Mouse (Mus musculus) hindbrain, embryonic 15.5 days (tissue): Measurements from ENCODE around the gene Chd6. TPM values are rescaled to one million over a fixed set of nuclear protein-coding genes. Genes with fewer than 3 reads are reported as not detected.

Experiments
- ATAC-seq: fragments of 200-750 bp; cut with Nextera tagmentation; 2 replicates; pipeline ENCODE4 v1.8.0; 2017; ENCODE audit warnings: low read depth, moderate number of reproducible peaks, moderate TSS enrichment; ENCODE audit not compliant: low FRiP score
- H3K27ac ChIP-seq: fragments of 300-500 bp; sonication (generic); replicated peaks from 2 replicates; pipeline ENCODE4 v1.5.1; 2015; ENCODE audit warnings: mild to moderate bottlenecking, inconsistent platforms
- H3K27me3 ChIP-seq: fragments of 300-500 bp; sonication (generic); 2 replicates; pipeline ENCODE4 v1.6.1; 2015; ENCODE audit warnings: control low read depth, inconsistent platforms
- H3K36me3 ChIP-seq: fragments of 300-500 bp; sonication (generic); 2 replicates; pipeline ENCODE4 v1.6.1; 2015; ENCODE audit warnings: control low read depth, inconsistent platforms
- H3K4me1 ChIP-seq: fragments of 300-500 bp; sonication (generic); replicated peaks from 2 replicates; pipeline ENCODE4 v1.6.1; 2015; ENCODE audit warnings: control low read depth, inconsistent platforms
- H3K4me2 ChIP-seq: fragments of 300-500 bp; sonication (generic); 2 replicates; pipeline ENCODE4 v1.6.1; 2015; ENCODE audit warnings: moderate library complexity, mild to moderate bottlenecking, inconsistent platforms
- H3K4me3 ChIP-seq: fragments of 300-500 bp; sonication (generic); 2 replicates; pipeline ENCODE4 v1.5.1; 2015; ENCODE audit warnings: mild to moderate bottlenecking, inconsistent platforms
- H3K9ac ChIP-seq: fragments of 300-500 bp; sonication (generic); 2 replicates; pipeline ENCODE4 v1.6.1; 2015; ENCODE audit warnings: inconsistent platforms
- H3K9me3 ChIP-seq: fragments of 300-500 bp; sonication (generic); 2 replicates; pipeline ENCODE4 v1.6.1; 2016; ENCODE audit warnings: control low read depth, inconsistent platforms
- WGBS: fragments of 180-500 bp; shearing (Covaris S2); methylation state at CpG from one replicate; pipeline ENCODE4 v1.1.7; 2015; 5-methylcytosine and 5-hydroxymethylcytosine counted together
- polyA plus RNA-seq: library from polyadenylated mRNA; unstranded; fragments of >200 nt; fragmentation: Nextera tagmentation; extraction: Ambion mirVana; gene quantifications from 2 replicates; pipeline ENCODE4 v1.2.1, GENCODE M21; 2015

Chd6 gene
- polyA plus RNA-seq, 1 experiment from 2014 or later, result 33.9 TPM

DNA sequence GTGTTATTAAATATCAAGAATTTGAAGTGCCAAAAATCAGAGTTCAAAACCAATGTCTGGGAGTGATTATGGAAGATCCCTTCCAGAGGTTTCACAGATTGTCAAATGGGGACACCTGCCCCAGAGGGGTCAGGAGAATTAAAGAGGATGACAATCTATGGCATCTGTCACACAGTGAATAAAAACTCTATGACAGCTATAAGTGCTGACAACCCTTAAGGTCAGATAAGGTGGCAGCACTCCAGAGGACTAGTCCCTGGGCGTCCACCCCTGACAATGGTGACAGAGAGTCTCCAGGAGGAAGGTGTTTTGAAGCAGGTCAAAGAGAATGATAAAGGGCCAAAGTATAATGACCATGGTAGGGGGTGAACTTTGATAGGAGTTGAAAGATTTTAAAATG lies 44.0 kb downstream of the Chd6 start:
- 73% methylated on average over 1 of the region's 1 CpGs for WGBS
- H3K27ac ChIP-seq, result no peak overlapping the region

DNA sequence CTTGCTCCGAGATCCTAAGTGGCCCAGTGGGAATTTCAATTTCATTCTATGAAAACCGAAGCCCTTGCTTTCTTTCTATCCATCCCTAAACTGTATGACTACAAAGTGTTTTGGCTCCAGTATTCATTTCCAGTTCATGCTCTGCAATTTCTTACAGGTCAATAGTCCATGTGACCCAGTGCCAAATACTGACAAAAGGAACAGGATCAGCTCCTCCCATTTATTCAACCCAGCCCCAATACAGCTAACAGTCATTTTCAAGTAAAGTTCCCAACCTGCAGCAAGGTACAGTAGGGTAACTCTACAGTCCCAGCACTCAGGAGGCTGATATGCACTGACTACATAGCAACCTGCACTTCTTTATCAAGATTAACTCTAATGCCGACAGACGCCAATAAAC lies 50.0 kb downstream of the Chd6 start:
- Histone ChIP-seq H3K4me3 (no peak overlapping the region), H3K4me2 (no peak overlapping the region), H3K9me3 (no peaks in the 10 kb centered on the region), H3K36me3 (no peaks in the 10 kb centered on the region), H3K4me1 (no peaks in the 10 kb centered on the region), H3K27ac (no peak overlapping the region), H3K9ac (no peak overlapping the region), H3K27me3 (no peaks in the 10 kb centered on the region)
- no peak for ATAC-seq
- 72% methylated on average over 4 of the region's 4 CpGs for WGBS

More for the DNA sequence above, 44.0 kb downstream of the Chd6 start:
- H3K4me2 ChIP-seq, result no peak overlapping the region
- no peak overlapping the region for H3K4me3 ChIP-seq
- no peaks in the 10 kb centered on the region for H3K36me3 ChIP-seq
- peaks cover 5% of the 10 kb centered on the region; the same call in 1 of the 2 replicates for H3K4me1 ChIP-seq
- H3K27me3 ChIP-seq, result no peaks in the 10 kb centered on the region
- ATAC-seq, result no peak
- H3K9ac ChIP-seq, result no peak overlapping the region
- H3K9me3 ChIP-seq, result no peaks in the 10 kb centered on the region

DNA sequence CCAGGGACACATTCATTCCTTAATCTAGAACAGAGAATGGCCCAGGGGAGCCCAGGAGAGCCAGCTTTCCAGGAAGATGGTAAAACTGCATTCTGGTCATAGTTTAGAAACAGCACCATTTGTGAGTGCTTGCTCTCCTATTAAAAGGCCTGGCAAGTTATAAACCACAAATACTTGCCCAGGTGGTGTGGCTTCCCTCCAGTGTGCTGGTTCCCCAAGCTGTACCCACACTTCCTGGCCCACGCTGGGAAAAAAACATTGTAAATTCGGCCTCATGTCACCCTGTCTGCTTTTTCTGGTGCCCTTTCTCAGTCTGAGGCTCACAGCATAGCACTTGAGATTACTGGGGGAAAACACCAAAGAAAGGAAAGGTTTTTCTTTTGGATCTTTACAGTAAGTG lies 55.1 kb downstream of the Chd6 start:
- no peaks in the 10 kb centered on the region for H3K4me1 ChIP-seq
- 82% methylated on average over 2 of the region's 2 CpGs for WGBS
- no peak overlapping the region for H3K27ac ChIP-seq

DNA sequence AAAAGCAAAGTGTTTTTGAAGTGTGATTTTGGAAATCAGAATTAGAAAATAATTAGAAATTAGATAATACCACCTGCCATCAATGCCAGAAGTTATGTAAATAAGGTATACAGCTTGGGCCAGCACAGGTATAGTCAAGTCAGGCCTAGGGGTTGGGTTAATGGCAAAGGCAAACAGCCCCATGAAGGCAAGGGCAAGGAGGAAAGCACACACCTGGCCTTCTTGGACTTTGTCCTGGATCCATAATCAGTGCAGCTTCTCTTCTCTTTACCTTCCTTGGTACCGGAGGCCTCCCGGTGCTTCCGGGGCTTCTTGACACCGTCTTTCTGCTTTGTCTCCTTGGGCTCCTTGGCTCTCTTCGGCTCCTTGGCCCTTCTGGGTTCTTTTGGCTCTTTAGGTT lies 56.7 kb downstream of the Chd6 start:
- H3K9me3 ChIP-seq, result no peaks in the 10 kb centered on the region
- H3K27ac ChIP-seq, result no peak overlapping the region
- no peak for ATAC-seq
- H3K4me1 ChIP-seq, result no peaks in the 10 kb centered on the region
- no peak overlapping the region for H3K9ac ChIP-seq
- 96% methylated on average over 5 of the region's 5 CpGs for WGBS
- no peak overlapping the region for H3K4me3 ChIP-seq
- peaks cover 11% of the 10 kb centered on the region for H3K36me3 ChIP-seq
- no peak overlapping the region for H3K4me2 ChIP-seq
- H3K27me3 ChIP-seq, result no peaks in the 10 kb centered on the region

More for the DNA sequence above, 55.1 kb downstream of the Chd6 start:
- H3K9ac ChIP-seq, result no peak overlapping the region
- H3K4me2 ChIP-seq, result no peak overlapping the region
- H3K4me3 ChIP-seq, result no peak overlapping the region
- H3K27me3 ChIP-seq, result no peaks in the 10 kb centered on the region
- ATAC-seq, result no peak
- peaks cover 11% of the 10 kb centered on the region for H3K36me3 ChIP-seq
- no peaks in the 10 kb centered on the region for H3K9me3 ChIP-seq

DNA sequence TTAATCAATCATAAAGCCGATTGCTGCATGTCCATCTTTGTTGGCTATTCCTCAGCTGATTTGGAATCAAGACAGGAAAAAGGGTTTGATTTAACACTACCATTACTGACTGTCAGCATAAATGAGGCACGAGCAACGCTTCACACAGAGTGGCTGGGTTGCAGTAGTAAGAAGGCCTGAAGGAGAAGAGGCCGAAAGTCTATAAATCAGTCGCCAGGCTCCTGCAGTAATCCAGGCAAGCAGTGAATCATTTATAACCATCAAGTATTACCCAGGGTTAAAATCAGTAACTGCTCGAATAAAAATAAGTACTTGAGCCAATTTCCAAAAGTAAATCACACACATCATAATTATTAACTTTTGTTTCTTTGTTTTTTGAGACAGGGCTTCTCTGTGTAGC lies 59.4 kb downstream of the Chd6 start:
- peaks cover 14% of the 10 kb centered on the region for H3K36me3 ChIP-seq

DNA sequence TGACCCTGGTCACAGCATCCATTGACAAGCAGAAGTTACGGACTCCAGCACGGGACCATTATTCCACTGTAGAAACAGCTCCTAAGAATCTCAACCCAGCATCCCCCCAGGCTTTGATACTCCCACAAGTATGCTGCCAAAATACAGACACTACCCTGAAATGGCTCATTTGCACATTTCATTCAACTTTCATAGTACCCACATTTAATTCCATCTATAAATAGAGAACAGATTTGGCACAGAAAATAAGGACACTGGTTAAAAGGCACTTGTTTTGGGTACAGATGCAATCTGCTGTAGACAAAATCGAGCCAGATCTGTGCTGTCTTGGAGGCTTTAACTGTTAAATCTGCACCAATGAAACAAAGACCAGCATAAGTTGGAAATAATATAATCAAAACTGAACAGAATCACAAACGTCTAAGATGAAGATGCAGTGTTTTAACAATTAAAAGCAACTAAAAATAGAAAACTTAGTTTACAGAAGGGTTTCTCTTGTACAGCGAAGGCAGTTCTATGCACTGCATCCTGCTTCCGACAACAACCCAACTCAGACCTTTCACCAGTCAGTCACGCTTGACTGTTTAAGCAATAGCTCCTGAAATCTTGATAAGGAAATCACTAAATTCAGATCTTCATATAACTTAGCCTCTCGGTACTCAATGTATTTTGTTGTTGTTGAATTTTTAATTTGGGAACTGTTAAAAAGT lies 64.2 kb downstream of the Chd6 start:
- Histone ChIP-seq H3K4me3 (no peak overlapping the region), H3K9ac (no peak overlapping the region), H3K36me3 (peaks cover 17% of the 10 kb centered on the region), H3K4me2 (no peak overlapping the region), H3K4me1 (0 out of 2 replicates have a peak, but pooled peaks cover 7% of the 10 kb centered on the region), H3K9me3 (no peaks in the 10 kb centered on the region), H3K27ac (no peak overlapping the region), H3K27me3 (no peaks in the 10 kb centered on the region)
- WGBS, result 85% methylated on average over 8 of the region's 8 CpGs
- no peak for ATAC-seq

More for the DNA sequence above, 59.4 kb downstream of the Chd6 start:
- no peak for ATAC-seq
- H3K27me3 ChIP-seq, result no peaks in the 10 kb centered on the region
- H3K9ac ChIP-seq, result no peak overlapping the region
- no peak overlapping the region for H3K4me3 ChIP-seq
- no peak overlapping the region for H3K4me2 ChIP-seq
- no peaks in the 10 kb centered on the region for H3K9me3 ChIP-seq
- H3K27ac ChIP-seq, result no peak overlapping the region; the same call in 1 of the 2 replicates
- 72% methylated on average over 6 of the region's 6 CpGs for WGBS
- 0 out of 2 replicates have a peak, but pooled peaks cover 7% of the 10 kb centered on the region for H3K4me1 ChIP-seq

DNA sequence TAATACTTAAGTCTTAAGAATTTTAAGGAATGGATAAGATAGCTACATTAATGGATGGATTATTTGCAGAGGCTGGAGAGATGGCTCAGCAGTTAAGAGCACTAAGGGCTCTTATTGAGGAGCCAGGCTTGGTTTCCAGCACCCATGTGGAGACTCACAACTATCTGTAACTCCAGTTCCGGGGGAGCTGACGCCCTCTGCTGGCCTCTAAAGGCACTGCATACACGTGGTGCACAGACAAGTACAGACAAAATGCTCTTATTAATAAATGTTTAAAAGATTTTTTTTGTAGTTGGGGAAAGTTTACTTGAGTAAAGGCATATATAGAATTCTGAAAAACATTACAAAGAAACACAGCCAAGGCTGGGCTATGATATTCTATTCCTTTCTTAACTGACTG lies 66.0 kb downstream of the Chd6 start:
- H3K9ac ChIP-seq, result no peak overlapping the region
- WGBS, result 73% methylated on average over 3 of the region's 3 CpGs
- H3K4me2 ChIP-seq, result no peak overlapping the region
- H3K4me3 ChIP-seq, result no peak overlapping the region
- no peak overlapping the region for H3K27ac ChIP-seq
- H3K9me3 ChIP-seq, result no peaks in the 10 kb centered on the region
- ATAC-seq, result no peak
- peaks cover 32% of the 10 kb centered on the region for H3K36me3 ChIP-seq
- H3K27me3 ChIP-seq, result no peaks in the 10 kb centered on the region
- H3K4me1 ChIP-seq, result 0 out of 2 replicates have a peak, but pooled peaks cover 7% of the 10 kb centered on the region

DNA sequence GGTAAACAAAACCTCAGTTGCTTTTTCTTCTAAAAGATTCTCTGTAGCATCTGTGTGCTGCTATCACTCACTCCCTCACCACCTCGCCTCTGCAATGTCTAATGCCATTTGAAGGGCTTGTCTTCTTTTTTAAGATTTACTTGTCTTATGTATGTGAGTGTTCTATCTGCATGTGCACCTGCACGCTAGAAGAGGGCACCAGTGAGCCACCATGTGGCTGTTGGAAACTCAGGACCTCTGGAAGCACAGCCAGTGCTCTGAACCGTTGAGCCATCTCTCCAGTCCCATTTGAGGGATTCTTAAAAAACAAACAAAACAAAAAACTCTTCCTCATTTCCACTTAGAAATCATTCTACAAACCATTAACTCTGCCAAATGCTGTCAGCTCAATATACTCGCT lies 68.1 kb downstream of the Chd6 start:
- peaks cover 35% of the 10 kb centered on the region for H3K36me3 ChIP-seq
- ATAC-seq, result no peak
- WGBS, result 80% methylated on average over 4 of the region's 4 CpGs

DNA sequence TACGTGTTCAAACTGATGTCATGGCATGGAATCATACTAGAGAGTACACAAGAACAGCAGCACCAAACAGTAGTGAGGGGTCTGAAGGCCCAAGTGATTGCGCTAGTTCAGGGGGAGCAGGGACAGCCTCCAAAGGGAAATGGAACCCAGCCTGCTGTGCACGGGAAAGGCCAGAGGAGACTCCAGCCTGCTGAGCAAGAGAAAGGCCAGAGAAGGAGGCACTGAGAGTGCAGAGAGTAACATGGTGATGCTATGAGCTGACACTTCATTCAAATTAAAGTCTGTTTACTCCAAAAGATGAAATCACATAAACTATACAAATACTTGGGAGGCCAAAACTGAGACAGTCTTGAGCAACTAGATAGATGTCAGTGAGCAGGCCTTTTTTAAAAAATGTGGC lies 71.1 kb downstream of the Chd6 start:
- H3K27me3 ChIP-seq, result no peaks in the 10 kb centered on the region
- no peak for ATAC-seq
- WGBS, result 87% methylated on average over 3 of the region's 3 CpGs
- H3K36me3 ChIP-seq, result peaks cover 35% of the 10 kb centered on the region
- no peaks in the 10 kb centered on the region for H3K9me3 ChIP-seq
- no peak overlapping the region for H3K27ac ChIP-seq
- no peak overlapping the region for H3K9ac ChIP-seq
- H3K4me1 ChIP-seq, result no peaks in the 10 kb centered on the region
- H3K4me2 ChIP-seq, result no peak overlapping the region
- H3K4me3 ChIP-seq, result no peak overlapping the region

More for the DNA sequence above, 68.1 kb downstream of the Chd6 start:
- no peak overlapping the region for H3K9ac ChIP-seq
- no peaks in the 10 kb centered on the region for H3K27me3 ChIP-seq
- H3K4me2 ChIP-seq, result no peak overlapping the region
- H3K27ac ChIP-seq, result no peak overlapping the region
- H3K9me3 ChIP-seq, result no peaks in the 10 kb centered on the region
- no peak overlapping the region for H3K4me3 ChIP-seq
- H3K4me1 ChIP-seq, result 0 out of 2 replicates have a peak, but pooled peaks cover 7% of the 10 kb centered on the region

DNA sequence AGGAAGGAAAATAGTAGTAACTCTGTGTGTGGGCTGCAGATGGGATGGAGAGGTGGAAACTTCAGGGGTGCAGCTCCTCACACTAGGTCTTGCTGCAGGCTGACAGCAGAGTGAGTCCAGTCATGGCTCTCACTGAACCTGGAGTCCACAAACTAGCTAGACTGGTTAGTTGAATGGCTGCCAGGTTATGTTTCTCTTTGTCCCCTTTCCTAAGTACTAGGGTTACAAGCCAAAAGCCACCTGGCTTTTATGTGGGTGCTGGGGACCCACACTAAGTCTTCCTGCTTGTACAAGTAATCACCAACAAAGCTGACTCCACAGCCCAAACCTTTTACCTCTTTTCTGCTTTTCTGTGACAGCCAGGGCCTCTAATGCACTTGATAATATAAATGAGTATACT lies 75.7 kb downstream of the Chd6 start:
- no peak overlapping the region for H3K4me3 ChIP-seq
- H3K27me3 ChIP-seq, result no peaks in the 10 kb centered on the region
- H3K27ac ChIP-seq, result no peak overlapping the region
- H3K4me2 ChIP-seq, result no peak overlapping the region
- no peaks in the 10 kb centered on the region for H3K4me1 ChIP-seq
- no peaks in the 10 kb centered on the region for H3K9me3 ChIP-seq
- H3K36me3 ChIP-seq, result peaks cover 26% of the 10 kb centered on the region
- H3K9ac ChIP-seq, result no peak overlapping the region
- no peak for ATAC-seq

DNA sequence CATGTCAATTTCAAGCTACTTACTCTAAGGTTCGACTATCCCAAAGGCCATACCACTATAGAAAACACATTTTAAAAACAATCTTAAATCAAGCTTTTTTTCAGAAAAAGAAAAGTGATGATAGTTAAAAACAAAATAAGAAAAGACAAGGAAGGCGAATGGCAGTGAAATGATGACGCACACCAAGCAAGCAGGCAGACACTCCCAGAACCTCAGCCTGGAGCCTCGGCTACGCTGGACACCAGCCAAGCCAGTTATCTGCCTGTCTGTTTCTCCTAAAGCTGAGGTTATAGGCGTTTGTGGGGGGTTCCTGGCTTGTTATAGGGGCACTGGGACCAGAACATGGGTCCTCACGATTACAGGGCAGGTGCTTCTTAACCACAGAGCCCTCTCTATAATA lies 76.5 kb downstream of the Chd6 start:
- Histone ChIP-seq H3K4me3 (no peak overlapping the region), H3K27me3 (no peaks in the 10 kb centered on the region), H3K9ac (no peak overlapping the region), H3K4me2 (no peak overlapping the region), H3K27ac (no peak overlapping the region), H3K9me3 (no peaks in the 10 kb centered on the region), H3K4me1 (no peaks in the 10 kb centered on the region), H3K36me3 (peaks cover 23% of the 10 kb centered on the region)
- 80% methylated on average over 7 of the region's 7 CpGs for WGBS
- ATAC-seq, result no peak

DNA sequence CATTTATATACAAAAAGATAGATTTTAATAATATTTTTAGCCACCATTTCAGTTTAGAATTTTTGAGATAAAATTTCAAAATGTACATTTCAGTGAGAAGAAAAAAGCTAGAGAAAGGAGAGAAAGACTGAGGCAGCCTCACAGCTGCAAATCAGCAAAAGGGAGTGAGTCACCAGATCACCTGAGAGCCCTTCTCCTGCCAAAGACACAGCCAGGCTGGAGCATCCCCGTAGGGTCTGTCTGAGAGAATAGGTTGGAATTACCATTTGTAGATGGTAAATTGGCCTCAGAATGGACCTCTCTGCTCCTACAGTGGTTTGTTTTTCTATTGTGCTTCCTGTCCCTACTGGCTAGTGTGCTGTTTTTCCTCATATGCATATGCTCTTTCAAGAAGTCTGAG lies 84.3 kb downstream of the Chd6 start:
- H3K36me3 ChIP-seq, result peaks cover 61% of the 10 kb centered on the region
- 76% methylated on average over 1 of the region's 1 CpGs for WGBS

DNA sequence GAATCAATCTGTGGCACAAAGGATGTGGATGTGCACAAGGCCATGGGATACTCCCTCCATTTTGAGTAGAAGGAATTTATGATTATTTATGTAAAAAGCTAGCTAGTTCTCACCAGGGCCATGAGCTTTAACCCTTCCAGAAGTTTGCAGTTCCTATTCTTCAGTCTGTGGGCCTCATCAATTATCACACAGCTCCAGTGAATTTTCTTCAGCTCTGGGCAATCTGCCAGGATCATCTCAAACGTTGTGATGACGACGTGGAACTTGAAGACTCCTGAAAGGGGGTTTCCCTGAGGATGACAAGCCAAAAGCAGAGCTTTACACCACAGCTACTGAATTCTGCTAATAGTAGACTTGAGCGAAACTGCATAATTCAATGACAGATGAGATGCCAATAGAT lies 91.0 kb downstream of the Chd6 start:
- H3K27me3 ChIP-seq, result no peaks in the 10 kb centered on the region
- no peak overlapping the region for H3K4me2 ChIP-seq
- no peaks in the 10 kb centered on the region for H3K9me3 ChIP-seq
- peaks cover 83% of the 10 kb centered on the region for H3K36me3 ChIP-seq
- no peak overlapping the region for H3K27ac ChIP-seq
- no peak overlapping the region for H3K9ac ChIP-seq
- 47% methylated on average over 4 of the region's 4 CpGs for WGBS
- no peak overlapping the region for H3K4me3 ChIP-seq
- no peaks in the 10 kb centered on the region for H3K4me1 ChIP-seq
- ATAC-seq, result no peak

More for the DNA sequence above, 84.3 kb downstream of the Chd6 start:
- Histone ChIP-seq H3K9ac (no peak overlapping the region), H3K4me2 (no peak overlapping the region), H3K27ac (no peak overlapping the region), H3K4me1 (no peaks in the 10 kb centered on the region), H3K9me3 (no peaks in the 10 kb centered on the region), H3K27me3 (no peaks in the 10 kb centered on the region), H3K4me3 (no peak overlapping the region)
- no peak for ATAC-seq
